Mouse (Mus musculus) ES-Bruce4 (cell line): ENCODE measurements around the gene Sgms1.

Experiments used
- CTCF ChIP-seq: IDR thresholded peaks from one replicate; pipeline ENCODE4 v1.8.1; 2011; ENCODE audit warnings: low read depth, low read length
- EP300 ChIP-seq: IDR thresholded peaks from 2 replicates; pipeline ENCODE4 v1.6.1; 2011; ENCODE audit warnings: low read depth, low read length; ENCODE audit not compliant: insufficient read depth
- POLR2A ChIP-seq: IDR thresholded peaks from one replicate; pipeline ENCODE4 v1.8.1; 2011; ENCODE audit warnings: low read length; ENCODE audit not compliant: insufficient read depth

DNA sequence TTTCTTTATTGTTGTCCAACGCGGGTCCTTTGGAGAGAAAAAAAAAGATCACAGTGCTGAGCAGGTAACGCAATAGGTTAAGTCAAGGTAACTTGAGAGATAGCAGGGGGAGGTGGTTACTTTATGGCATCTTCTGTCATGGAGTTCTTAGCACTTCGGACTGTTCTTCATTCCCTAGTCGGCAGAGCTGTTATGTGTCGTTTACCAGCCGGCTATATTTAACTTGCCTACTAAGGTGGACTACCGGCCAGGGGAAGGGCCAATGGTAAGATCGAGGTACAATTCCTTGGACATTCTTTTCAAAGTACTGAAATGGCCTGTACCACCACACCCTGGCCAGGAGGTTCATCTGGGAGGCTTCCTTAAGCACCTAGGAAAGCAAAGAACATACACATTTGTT lies 265.4 kb downstream of the Sgms1 start:
- TF ChIP-seq CTCF (no peak), POLR2A (no peak), EP300 (no peak)
